Mouse (Mus musculus): ENCODE data around the gene Pkd2l1. TPM values are rescaled to one million over a fixed set of nuclear protein-coding genes. Genes with fewer than 3 reads are reported as not detected.

Pkd2l1 gene
- polyA plus RNA-seq, 1 experiment from 2014 or later = 0.04 TPM

DNA sequence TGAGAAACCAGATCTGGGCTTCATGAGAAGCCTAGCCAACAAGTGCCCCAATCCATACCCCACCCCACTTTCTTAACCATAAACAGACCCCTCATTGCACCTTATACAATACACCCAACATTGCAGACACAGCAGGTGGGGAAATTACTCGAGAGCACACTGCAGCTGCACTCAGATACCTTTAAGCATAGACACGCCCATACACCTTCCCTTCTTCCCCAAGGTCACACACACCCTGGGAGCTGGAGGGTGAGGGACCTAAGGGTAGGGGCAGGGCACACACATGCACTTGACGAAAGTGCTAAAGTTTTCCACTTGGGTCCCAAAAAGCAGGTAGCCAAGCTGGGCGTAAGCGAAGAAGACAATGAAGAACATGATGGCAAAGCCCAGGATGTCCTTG, 38.5 kb downstream of the Pkd2l1 start:
- H3K27me3 ChIP-seq = no peaks in the 10 kb centered on the region; the same call in 1 of the 2 replicates
- no peaks in the 10 kb centered on the region for H3K4me1 ChIP-seq
- H3K9me3 ChIP-seq = no peaks in the 10 kb centered on the region
- no peak for ATAC-seq (ENCODE audit: borderline replicate concordance, extremely low read depth, low FRiP score, low TSS enrichment)
- H3K9ac ChIP-seq = no peak overlapping the region
- WGBS = 73% methylated on average over 5 of the region's 5 CpGs
- H3K36me3 ChIP-seq = no peaks in the 10 kb centered on the region
- no peak overlapping the region for H3K4me3 ChIP-seq
- no peak overlapping the region for H3K4me2 ChIP-seq
- H3K27ac ChIP-seq = no peak overlapping the region

GRCm38 (mm10) chr19:44148991-44149390, 43.3 kb downstream of the Pkd2l1 start:
- no peaks in the 10 kb centered on the region for H3K36me3 ChIP-seq
- H3K27ac ChIP-seq = no peak overlapping the region
- no peak overlapping the region for H3K4me3 ChIP-seq
- no peaks in the 10 kb centered on the region for H3K9me3 ChIP-seq
- no peaks in the 10 kb centered on the region; the same call in 1 of the 2 replicates for H3K27me3 ChIP-seq
- no peak for ATAC-seq (ENCODE audit: borderline replicate concordance, extremely low read depth, low FRiP score, low TSS enrichment)
- 61% methylated on average over 2 of the region's 2 CpGs for WGBS
- H3K4me1 ChIP-seq = peaks cover 14% of the 10 kb centered on the region
- no peak overlapping the region for H3K4me2 ChIP-seq
- no peak overlapping the region for H3K9ac ChIP-seq

- Histone ChIP-seq H3K4me3 (no peak overlapping the region), H3K9ac (no peak overlapping the region), H3K27me3 (no peaks in the 10 kb centered on the region; the same call in 1 of the 2 replicates), H3K36me3 (peaks cover 4% of the 10 kb centered on the region; the same call in 1 of the 2 replicates), H3K27ac (no peak overlapping the region), H3K9me3 (no peaks in the 10 kb centered on the region), H3K4me2 (no peak overlapping the region), H3K4me1 (peaks cover 14% of the 10 kb centered on the region)
- WGBS = 23% methylated on average over 2 of the region's 2 CpGs
- no peak for ATAC-seq (ENCODE audit: borderline replicate concordance, extremely low read depth, low FRiP score, low TSS enrichment)
These were observed 43.9 kb downstream of the Pkd2l1 start for GRCm38 (mm10) chr19:44148345-44148744.

DNA sequence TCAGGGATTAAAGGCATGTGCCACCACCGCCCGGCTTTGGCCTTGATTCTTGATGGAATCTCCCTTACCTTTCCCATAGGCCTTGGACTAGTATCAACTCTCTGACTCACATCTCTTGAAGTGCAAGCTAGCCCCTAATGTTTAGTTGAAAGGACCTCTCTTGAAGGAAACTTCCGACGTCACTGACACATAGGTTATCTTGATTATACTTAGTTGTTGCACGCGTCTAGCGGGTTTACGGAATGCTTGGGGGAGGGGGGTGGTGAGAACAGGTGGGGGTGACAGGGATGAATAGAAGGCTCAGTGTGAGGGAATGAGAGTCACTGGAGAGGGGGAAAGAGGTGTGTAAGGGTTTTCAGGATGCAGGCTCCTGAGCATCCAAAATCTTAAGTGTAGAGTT, 45.3 kb downstream of the Pkd2l1 start:
- 83% methylated on average over 8 of the region's 8 CpGs for WGBS
- H3K4me2 ChIP-seq = no peak overlapping the region
- H3K4me3 ChIP-seq = no peak overlapping the region
- H3K4me1 ChIP-seq = peaks cover 14% of the 10 kb centered on the region
- no peaks in the 10 kb centered on the region; the same call in 1 of the 2 replicates for H3K27me3 ChIP-seq
- H3K9me3 ChIP-seq = no peaks in the 10 kb centered on the region
- peaks cover 18% of the 10 kb centered on the region for H3K36me3 ChIP-seq
- no peak for ATAC-seq (ENCODE audit: borderline replicate concordance, extremely low read depth, low FRiP score, low TSS enrichment)
- H3K9ac ChIP-seq = no peak overlapping the region
- H3K27ac ChIP-seq = no peak overlapping the region

- peak overlapping the region; percentile 62 for H3K4me3 ChIP-seq
- no peaks in the 10 kb centered on the region for H3K9me3 ChIP-seq
- WGBS = 55% methylated on average over 9 of the region's 9 CpGs
- ATAC-seq (ENCODE audit: borderline replicate concordance, extremely low read depth, low FRiP score, low TSS enrichment) = 0 out of 2 replicates have a peak, but pooled peaks have one; percentile 19
- H3K36me3 ChIP-seq = peaks cover 22% of the 10 kb centered on the region
- H3K4me1 ChIP-seq = peaks cover 14% of the 10 kb centered on the region
- H3K27me3 ChIP-seq = no peaks in the 10 kb centered on the region
- H3K9ac ChIP-seq = peak overlapping the region; percentile 60; the same call in 1 of the 2 replicates
- H3K4me2 ChIP-seq = peak overlapping the region; percentile 81
- no peak overlapping the region for H3K27ac ChIP-seq
These were observed 45.7 kb downstream of the Pkd2l1 start for GRCm38 (mm10) chr19:44146568-44146879.

- peaks cover 28% of the 10 kb centered on the region for H3K36me3 ChIP-seq
- H3K9me3 ChIP-seq = no peaks in the 10 kb centered on the region
- ATAC-seq (ENCODE audit: borderline replicate concordance, extremely low read depth, low FRiP score, low TSS enrichment) = peak; percentile 90
- H3K9ac ChIP-seq = peak within 1 kb of the TSS; percentile 60
- H3K4me3 ChIP-seq = peak within 1 kb of the TSS; percentile 62
- H3K27ac ChIP-seq = no peak within 1 kb of the TSS
- no peaks in the 10 kb centered on the region for H3K27me3 ChIP-seq
- peaks cover 14% of the 10 kb centered on the region for H3K4me1 ChIP-seq
- H3K4me2 ChIP-seq = peak within 1 kb of the TSS; percentile 81
- 3% methylated on average over 46 of the region's 46 CpGs for WGBS
These were observed 46.3 kb downstream of the Pkd2l1 start, which contains the start of gene Bloc1s2 for GRCm38 (mm10) chr19:44145702-44146567. TSS of gene Bloc1s2 (minus strand) at chr19:44146446.

GRCm38 (mm10) chr19:44144366-44144765, 47.9 kb downstream of the Pkd2l1 start:
- 77% methylated on average over 9 of the region's 9 CpGs for WGBS
- Histone ChIP-seq H3K4me1 (peaks cover 14% of the 10 kb centered on the region), H3K27ac (no peak overlapping the region), H3K27me3 (no peaks in the 10 kb centered on the region), H3K4me3 (no peak overlapping the region), H3K4me2 (no peak overlapping the region), H3K9me3 (no peaks in the 10 kb centered on the region), H3K36me3 (peaks cover 39% of the 10 kb centered on the region), H3K9ac (no peak overlapping the region)
- no peak for ATAC-seq (ENCODE audit: borderline replicate concordance, extremely low read depth, low FRiP score, low TSS enrichment)

- H3K27me3 ChIP-seq = no peaks in the 10 kb centered on the region
- no peak overlapping the region for H3K27ac ChIP-seq
- H3K4me2 ChIP-seq = peak overlapping the region; percentile 56
- no peaks in the 10 kb centered on the region for H3K9me3 ChIP-seq
- H3K36me3 ChIP-seq = peaks cover 33% of the 10 kb centered on the region
- ATAC-seq (ENCODE audit: borderline replicate concordance, extremely low read depth, low FRiP score, low TSS enrichment) = no peak; the same call in 1 of the 2 replicates
- WGBS = 30% methylated on average over 7 of the region's 7 CpGs
- peak overlapping the region; percentile 79 for H3K4me3 ChIP-seq
- peaks cover 12% of the 10 kb centered on the region for H3K4me1 ChIP-seq
- no peak overlapping the region for H3K9ac ChIP-seq
These were observed 56.2 kb downstream of the Pkd2l1 start for GRCm38 (mm10) chr19:44135960-44136485.

DNA sequence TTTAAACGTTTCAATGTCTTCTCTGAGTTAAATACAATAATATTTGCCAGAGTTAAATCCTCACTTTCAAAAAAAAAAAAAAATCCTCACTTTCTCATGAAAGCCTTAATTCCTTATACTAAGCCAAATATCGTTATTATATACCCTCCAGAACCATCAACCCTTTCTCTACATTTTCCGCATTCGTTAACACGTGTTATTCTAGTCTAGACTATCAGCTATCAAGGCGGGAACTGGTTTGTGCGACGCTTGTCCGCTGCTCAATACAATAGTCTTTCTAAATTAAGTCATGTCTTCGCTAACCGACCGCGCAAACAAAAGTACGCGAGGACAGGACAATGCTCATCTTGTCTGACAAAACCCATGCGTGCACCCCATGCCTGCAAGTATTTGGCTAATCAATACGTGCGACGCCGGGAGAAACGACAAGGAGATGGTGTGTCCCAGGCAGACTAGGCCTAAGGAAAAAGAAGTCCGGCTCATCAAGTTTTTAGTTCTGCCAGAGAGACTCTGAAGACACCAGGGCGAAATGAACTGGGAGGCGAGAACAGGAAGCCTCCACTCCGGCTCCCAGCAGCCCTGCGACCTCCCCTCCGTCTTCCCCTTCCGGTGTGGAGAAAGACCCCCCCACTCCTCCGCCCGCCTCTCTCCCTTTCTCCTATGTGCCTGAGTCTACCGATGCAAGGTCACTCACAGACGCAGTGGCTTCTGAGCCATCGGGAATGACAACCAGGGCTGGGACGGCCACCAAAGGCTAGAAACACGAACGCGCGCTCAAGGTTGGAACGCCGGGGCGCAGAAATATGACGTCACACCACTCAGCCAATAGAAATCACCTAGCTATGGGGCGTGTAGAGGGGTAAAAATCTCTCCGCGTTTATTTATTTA, 56.9 kb downstream of the Pkd2l1 start, which contains the start of gene Cwf19l1:
Cwf19l1 (minus strand) TSS at position 805 of the 888 bp plus-strand sequence.
- Histone ChIP-seq H3K36me3 (peaks cover 36% of the 10 kb centered on the region), H3K27ac (peak within 1 kb of the TSS; percentile 97), H3K9ac (peak within 1 kb of the TSS; percentile 75), H3K9me3 (no peaks in the 10 kb centered on the region), H3K27me3 (no peaks in the 10 kb centered on the region), H3K4me2 (peak within 1 kb of the TSS; percentile 73), H3K4me1 (peaks cover 12% of the 10 kb centered on the region), H3K4me3 (peak within 1 kb of the TSS; percentile 79)
- ATAC-seq (ENCODE audit: borderline replicate concordance, extremely low read depth, low FRiP score, low TSS enrichment) = peak; percentile 91
- under 1% methylated on average over 45 of the region's 45 CpGs for WGBS

DNA sequence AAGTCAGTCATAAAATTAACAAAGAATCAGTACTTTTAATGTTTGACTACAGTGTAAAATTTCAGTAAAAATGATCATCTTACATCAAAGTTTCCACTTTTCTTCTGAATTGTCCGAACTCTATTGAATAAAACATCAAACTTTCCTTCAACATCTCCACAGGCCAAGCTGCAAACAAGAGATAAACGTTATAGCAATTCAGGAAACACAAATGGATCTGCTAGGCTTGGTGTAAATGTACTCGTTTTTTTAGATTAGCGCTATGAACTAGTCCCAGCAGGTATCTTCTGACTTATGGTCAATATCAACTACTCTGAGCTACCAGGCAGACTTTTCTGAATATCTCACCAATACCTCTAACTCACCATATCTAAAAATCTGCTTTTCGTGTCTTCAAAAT, 59.3 kb downstream of the Pkd2l1 start:
- ATAC-seq (ENCODE audit: borderline replicate concordance, extremely low read depth, low FRiP score, low TSS enrichment) = no peak
- no peak overlapping the region for H3K9ac ChIP-seq
- H3K36me3 ChIP-seq = peaks cover 39% of the 10 kb centered on the region
- H3K9me3 ChIP-seq = no peaks in the 10 kb centered on the region
- H3K4me1 ChIP-seq = peaks cover 12% of the 10 kb centered on the region
- H3K27ac ChIP-seq = no peak overlapping the region
- no peaks in the 10 kb centered on the region for H3K27me3 ChIP-seq
- no peak overlapping the region for H3K4me3 ChIP-seq
- H3K4me2 ChIP-seq = no peak overlapping the region
- 87% methylated on average over 5 of the region's 5 CpGs for WGBS

DNA sequence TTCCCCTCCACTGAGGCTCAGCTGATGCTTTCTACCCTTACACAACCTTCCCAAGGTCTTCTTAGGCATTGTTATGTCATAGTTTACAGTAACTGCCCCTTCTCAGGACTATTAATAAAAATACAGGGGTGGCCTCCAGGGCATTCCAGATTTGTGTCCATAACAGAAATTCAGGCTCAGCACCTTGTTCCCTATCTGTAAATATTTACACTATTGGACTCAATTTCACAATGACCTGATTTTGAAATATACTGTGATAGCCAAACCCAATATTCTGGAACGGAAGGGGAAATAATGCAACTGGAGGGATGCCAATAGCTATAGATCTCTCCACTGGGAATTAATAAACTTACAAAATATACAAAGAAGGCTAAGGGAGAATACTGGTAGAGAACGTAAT, 63.7 kb downstream of the Pkd2l1 start:
- no peak for ATAC-seq (ENCODE audit: borderline replicate concordance, extremely low read depth, low FRiP score, low TSS enrichment)
- no peak overlapping the region for H3K4me3 ChIP-seq
- WGBS = 58% methylated on average over 2 of the region's 2 CpGs
- H3K27me3 ChIP-seq = no peaks in the 10 kb centered on the region
- H3K27ac ChIP-seq = no peak overlapping the region
- no peaks in the 10 kb centered on the region for H3K4me1 ChIP-seq
- no peak overlapping the region for H3K4me2 ChIP-seq
- H3K9me3 ChIP-seq = no peaks in the 10 kb centered on the region
- no peak overlapping the region for H3K9ac ChIP-seq
- H3K36me3 ChIP-seq = peaks cover 73% of the 10 kb centered on the region

Data from lung, embryonic 15.5 days (tissue).